Mouse (Mus musculus) brain, adult 10 weeks (tissue): ENCODE results near the gene Napsa. TPM values are rescaled to one million over a fixed set of nuclear protein-coding genes. Genes with fewer than 3 reads are reported as not detected.

Source experiments
- polyA plus RNA-seq: library from polyadenylated mRNA; stranded (reverse); fragments of 350-450 nt; fragmentation: Illumina TruSeq; extraction: RNeasy Lipid Tissue Mini Kit (QIAGEN cat#74804); gene quantifications from one replicate; pipeline ENCODE4 v1.2.3, GENCODE M21; 2015; ENCODE audit warnings: low read depth, low replicate concordance

The Napsa gene
- not detected for polyA plus RNA-seq

GRCm38 (mm10) chr7:44572213-44572701, at the start of gene Napsa:
TSS of gene Napsa (plus strand) at chr7:44572380.

GRCm38 (mm10) chr7:44524502-44524901, 47.7 kb upstream of the Napsa start, which contains the start of gene Mybpc2:
TSS of gene Mybpc2 (minus strand) at chr7:44524656.

DNA sequence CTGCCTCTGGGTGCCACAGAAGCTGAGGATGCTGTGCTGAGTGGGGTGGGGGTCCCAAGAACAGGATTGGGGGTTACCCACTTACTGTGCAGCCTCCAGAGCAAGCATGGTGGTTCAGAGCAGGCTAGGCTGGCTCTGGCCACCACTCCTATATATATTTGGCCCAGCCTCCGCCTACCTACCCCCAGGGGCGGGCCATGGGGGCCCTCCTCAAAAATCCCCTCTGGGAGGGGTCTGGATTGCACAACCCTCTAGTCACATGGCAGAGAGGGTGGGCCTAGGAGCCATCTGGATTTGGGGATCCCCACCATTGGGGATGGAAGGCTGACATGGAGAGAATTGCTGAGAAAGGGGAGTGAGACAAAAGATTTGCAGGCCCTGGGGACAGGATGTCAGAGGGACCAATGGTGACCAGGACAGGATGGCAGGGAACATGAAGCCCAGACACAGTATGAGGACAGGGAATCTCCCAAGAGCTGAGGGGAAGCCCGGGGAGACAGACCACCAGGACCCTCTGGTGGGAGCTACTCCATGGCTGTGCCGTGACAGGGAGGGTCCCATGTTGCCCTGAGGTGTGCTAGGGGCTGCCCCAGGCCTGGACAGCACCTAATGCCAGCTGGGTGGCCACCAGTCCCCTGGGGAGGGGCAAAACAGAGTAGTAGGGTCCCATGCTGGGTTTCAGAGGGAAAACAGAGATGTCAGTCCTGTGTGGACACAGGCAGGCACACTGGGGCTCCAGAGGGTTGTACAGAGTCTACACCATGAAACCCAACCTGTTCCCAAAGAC, 40.0 kb upstream of the Napsa start, which contains the start of gene Spib:
Gene Spib, minus strand, starts transcription at position 126 of the 787 bp plus-strand sequence.

DNA sequence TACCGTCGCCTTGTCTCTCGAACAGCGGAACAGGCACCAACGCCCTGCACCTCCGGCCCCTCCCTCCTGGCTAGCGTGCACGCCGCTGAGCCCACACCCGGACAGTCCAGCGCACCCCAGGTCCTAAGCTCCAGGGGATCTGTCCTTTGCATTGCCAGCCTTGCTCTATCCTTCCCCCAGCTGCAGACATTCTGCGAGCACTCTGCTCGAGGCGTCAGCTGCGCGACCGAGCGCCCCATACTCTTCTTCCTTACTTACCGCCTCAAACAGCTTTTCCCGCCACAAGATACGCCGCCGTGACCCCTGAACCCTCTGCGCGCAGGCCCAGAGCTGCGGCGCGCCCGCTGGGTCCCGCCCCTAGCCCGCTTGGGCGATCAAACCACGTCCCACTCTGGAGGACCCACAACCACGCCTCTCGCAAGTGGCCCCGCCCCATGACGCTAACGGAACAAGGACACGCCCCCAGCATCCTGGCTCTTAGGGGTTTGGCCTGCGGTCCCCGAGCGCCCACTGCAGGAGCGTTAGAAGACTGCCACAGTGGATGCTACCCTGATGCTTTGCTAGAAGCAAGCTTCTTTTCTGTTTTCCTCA, 23.6 kb upstream of the Napsa start, which contains the start of gene Pold1:
Gene Pold1, minus strand, starts transcription at position 353 of the 591 bp plus-strand sequence.

GRCm38 (mm10) chr7:44553826-44554225, 18.4 kb upstream of the Napsa start, which contains the start of gene Nr1h2:
TSS of gene Nr1h2 (minus strand) at chr7:44553951.

DNA sequence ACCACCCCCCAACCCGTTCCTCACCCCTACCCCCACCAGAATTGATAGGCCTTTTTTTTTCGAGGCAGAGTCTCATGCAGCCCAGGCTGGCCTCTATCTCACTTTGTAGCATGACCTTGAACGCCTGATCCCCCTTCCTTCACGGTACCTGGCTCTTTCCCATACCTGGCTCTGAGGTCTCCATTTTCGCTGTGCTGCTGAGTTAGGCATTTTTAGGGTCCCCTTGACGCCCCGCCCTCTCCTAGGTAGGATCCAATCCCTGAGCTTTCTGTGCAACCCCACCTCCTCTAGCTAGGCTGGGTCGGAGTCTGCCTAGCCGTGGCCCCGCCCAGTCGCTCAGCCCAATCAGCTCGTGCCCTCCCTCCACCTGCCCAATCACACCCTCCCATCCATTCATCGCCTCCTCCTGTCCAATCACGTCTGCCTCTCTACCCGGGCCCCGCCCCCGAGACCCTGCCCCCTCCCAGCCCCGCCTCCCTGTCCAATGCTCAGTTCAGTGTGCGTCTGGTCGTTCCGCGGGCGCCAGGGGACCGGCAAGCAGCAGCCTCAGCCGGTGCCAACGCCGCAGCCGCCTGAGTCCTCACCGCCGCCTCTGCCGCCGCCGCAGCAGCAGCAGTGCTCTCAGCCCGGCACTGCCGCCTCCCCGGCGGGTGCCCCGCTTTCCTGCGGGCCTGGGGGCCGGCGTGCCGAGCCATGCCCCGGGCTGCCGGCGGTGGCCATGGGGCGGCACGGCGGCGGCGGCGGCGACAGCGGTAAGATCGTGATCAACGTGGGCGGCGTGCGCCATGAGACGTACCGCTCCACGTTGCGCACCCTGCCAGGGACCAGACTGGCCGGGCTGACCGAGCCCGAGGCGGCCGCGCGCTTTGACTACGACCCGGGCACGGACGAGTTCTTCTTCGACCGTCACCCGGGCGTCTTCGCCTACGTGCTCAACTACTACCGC, 18.5 kb downstream of the Napsa start, which contains the start of gene Kcnc3:
Gene Kcnc3, plus strand, starts transcription at position 263 of the 946 bp plus-strand sequence.

Other genes starting within 250 kb of the Napsa start
- gene Syt3, start 188.3 kb upstream of the Napsa start, polyA plus RNA-seq: 52.4 TPM
- 2.1 TPM for gene 1700008O03Rik, start 186.6 kb upstream of the Napsa start, polyA plus RNA-seq
- 115 TPM for gene Lrrc4b, start 143.4 kb upstream of the Napsa start, polyA plus RNA-seq
- gene Aspdh, start 107.0 kb upstream of the Napsa start, polyA plus RNA-seq: 4.1 TPM
- gene Josd2, start 104.4 kb upstream of the Napsa start, polyA plus RNA-seq: 128 TPM
- 221 TPM for gene Emc10, start 75.9 kb upstream of the Napsa start, polyA plus RNA-seq
- gene Fam71e1, start 75.8 kb upstream of the Napsa start, polyA plus RNA-seq: 11.4 TPM
- gene Mybpc2, start 47.7 kb upstream of the Napsa start, polyA plus RNA-seq: 0.19 TPM
- gene Spib, start 40.3 kb upstream of the Napsa start, polyA plus RNA-seq: not detected
- gene Pold1, start 23.5 kb upstream of the Napsa start, polyA plus RNA-seq: 9.0 TPM
- gene Nr1h2, start 18.4 kb upstream of the Napsa start, polyA plus RNA-seq: 56.3 TPM
- gene Kcnc3, start 18.3 kb downstream of the Napsa start, polyA plus RNA-seq: 68.0 TPM
- 18.8 TPM for gene Myh14, start 98.5 kb downstream of the Napsa start, polyA plus RNA-seq
- not detected for gene Izumo2, start 136.4 kb downstream of the Napsa start, polyA plus RNA-seq
- 30.2 TPM for gene Vrk3, start 176.0 kb downstream of the Napsa start, polyA plus RNA-seq
- gene Zfp473, start 178.7 kb downstream of the Napsa start, polyA plus RNA-seq: 0.91 TPM
- 24.4 TPM for gene Nup62, start 243.7 kb downstream of the Napsa start, polyA plus RNA-seq
- gene Il4i1, start 244.0 kb downstream of the Napsa start, polyA plus RNA-seq: 0.34 TPM
- gene Atf5, start 244.3 kb downstream of the Napsa start, polyA plus RNA-seq: 22.3 TPM